Mouse (Mus musculus) granulocyte monocyte progenitor cell, adult 5-6 weeks (primary cell): ENCODE data around the gene Hdac2. TPM values are rescaled to one million over a fixed set of nuclear protein-coding genes. Genes with fewer than 3 reads are reported as not detected.

ENCODE experiments used
- ATAC-seq: replicated peaks from 2 replicates; pipeline ENCODE4 v1.8.0; 2016; ENCODE audit warnings: mild to moderate bottlenecking, moderate TSS enrichment, inconsistent platforms; ENCODE audit not compliant: poor library complexity, severe bottlenecking
- total RNA-seq, 2 experiments: library from RNA; stranded (forward) in 1 of 2; stranded (reverse) in 1 of 2; fragments of 200-712, 200-1000 nt in 1 of 2; fragments of >200 nt in 1 of 2; fragmentation: Nextera tagmentation in 1 of 2; gene quantifications; 2 replicates each; pipeline ENCODE4 v1.2.3; 2014 to 2017

Hdac2 gene
- total RNA-seq (2014; fragmentation: Nextera tagmentation) (117 and 151 TPM in 2 replicates), total RNA-seq (2017) (180 and 182 TPM in 2 replicates)

- ATAC-seq: peak; percentile 82
Measured at GRCm38 (mm10) chr10:36974086-36974675, at the start of gene Hdac2. TSS of gene Hdac2 (plus strand) at chr10:36974544.

DNA sequence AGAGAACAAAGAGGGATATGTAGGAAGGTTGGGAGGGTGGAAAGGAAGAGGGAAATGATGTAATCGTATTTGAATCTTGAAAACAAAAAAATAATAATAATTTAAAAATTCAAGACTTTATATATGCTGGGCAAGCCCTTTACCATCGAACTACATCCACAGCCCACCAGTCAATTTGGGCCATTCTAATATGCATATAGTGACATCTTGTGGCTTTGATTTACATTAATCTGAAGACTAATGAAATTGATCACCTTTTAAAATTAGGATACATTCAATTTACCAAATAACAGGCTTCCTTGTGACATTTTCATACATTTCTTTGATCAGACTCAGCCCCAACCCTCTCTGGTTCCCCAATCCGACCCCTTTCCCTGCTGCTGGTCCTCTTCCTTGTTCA is 46.1 kb upstream of the Hdac2 start:
- ATAC-seq: no peak

- no peak for ATAC-seq
Measured at GRCm38 (mm10) chr10:36935863-36936262, 38.5 kb upstream of the Hdac2 start.

GRCm38 (mm10) chr10:36936271-36936670 is 38.1 kb upstream of the Hdac2 start:
- ATAC-seq: no peak

GRCm38 (mm10) chr10:36951742-36952141 is 22.6 kb upstream of the Hdac2 start:
- ATAC-seq: no peak

DNA sequence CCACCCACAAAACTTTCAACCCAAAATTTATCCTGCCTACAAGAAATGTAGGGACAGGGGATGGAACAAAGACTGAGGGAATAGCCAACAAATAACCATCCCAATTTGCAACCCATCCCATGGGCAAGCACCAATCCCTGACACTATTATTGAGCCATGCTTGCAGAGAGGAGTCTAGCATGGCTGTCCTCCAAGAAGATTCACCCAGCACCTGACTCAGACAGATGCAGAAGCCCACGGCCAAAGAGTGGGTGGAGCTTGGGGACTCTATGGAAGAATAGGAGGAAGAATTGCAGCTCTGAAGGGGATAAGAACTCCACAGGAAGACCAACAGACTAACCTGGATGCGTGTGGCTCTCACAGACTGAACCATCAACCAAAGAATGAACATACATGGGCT is 21.7 kb upstream of the Hdac2 start:
- no peak for ATAC-seq

- no peak for ATAC-seq
Measured at GRCm38 (mm10) chr10:36959563-36960110, 14.7 kb upstream of the Hdac2 start.

- no peak for ATAC-seq
Measured at GRCm38 (mm10) chr10:36964406-36964805, 9.9 kb upstream of the Hdac2 start.

DNA sequence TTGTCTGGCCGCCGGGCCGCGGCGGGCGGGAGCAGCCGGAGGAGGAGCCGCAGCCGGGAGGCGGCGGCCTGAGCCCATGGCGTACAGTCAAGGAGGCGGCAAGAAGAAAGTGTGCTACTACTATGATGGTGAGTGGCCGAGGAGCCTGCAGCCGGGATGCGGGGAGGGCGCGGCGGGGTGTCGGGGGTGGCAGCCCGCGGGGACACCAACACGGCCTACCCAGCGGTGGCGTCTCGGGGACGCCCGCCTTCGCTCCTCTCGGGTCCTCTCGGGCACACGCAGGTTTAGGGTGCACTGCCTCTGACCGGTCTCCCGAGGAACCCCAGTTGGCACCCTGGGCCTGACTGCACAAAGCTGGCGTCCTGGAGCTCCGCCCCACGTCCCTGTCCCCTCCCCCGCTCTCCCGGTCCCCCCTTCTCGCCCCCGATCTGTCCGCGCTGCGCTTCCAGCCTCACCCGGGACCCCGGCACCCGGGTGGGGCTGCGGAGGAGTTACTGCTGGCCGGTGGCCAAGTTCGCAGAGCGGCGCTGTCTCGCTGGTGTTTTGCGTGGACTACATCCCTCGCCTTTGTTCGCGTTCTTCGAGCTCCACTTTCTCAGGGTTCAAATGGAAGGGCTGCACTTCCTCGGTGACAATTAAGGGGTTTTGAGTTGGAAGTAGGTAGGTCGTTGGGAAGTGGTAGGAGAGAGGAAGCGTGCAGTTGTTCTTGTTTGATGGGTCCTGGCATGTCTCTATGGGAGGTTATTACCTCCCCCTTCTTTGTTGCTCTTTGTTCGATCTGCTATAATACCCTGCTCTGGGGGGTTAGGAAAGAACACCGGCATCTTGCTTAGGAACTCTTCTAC is 554 bp downstream of the Hdac2 start:
- peak; percentile 56 for ATAC-seq

GRCm38 (mm10) chr10:36981866-36982265 is 7.5 kb downstream of the Hdac2 start:
- ATAC-seq: no peak

- ATAC-seq: no peak
Measured at GRCm38 (mm10) chr10:36992149-36992548, 17.8 kb downstream of the Hdac2 start.

DNA sequence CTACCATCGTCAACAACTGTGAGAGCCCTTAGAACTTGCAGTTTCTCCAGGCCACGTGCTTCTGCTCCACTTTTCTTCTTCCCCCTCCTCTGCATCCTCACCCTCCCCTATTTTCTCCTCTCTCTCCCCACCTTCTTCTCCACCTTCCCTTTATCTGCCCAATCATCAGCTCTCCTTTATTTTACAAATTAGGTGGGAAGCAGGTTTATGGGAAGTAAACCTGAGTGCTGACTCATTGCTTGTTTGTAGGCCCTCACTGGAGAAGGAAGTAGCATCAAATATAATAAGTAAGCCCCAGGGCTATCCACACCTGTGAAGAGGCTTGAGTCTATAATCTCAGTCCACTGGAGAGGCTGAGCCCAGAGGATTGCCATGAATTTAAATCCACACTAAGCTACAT is 26.5 kb downstream of the Hdac2 start:
- ATAC-seq: no peak

GRCm38 (mm10) chr10:37014274-37015107 is 40.1 kb downstream of the Hdac2 start:
- peak; percentile 94 for ATAC-seq

GRCm38 (mm10) chr10:37015729-37016128 is 41.4 kb downstream of the Hdac2 start:
- no peak for ATAC-seq

DNA sequence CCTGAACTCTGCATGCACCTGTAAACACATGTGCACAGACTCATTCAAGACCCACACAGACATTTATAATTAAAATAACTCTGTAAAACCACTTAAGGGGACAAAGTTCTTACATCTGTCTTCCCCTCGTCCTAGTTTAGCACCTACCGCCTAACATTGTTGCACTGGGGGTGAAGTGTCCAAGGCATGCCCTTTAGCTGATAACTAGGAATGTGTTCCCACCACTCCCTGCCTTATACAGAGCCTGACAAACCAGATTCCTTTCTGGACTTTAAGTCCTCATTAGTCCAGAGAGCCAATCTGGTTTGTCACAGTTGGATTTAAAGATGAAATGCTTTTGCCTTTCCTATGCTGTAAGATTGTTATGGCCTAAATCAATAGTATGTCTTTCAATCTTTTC is 41.9 kb downstream of the Hdac2 start:
- no peak for ATAC-seq

GRCm38 (mm10) chr10:37024301-37024700 is 50.0 kb downstream of the Hdac2 start:
- no peak for ATAC-seq

GRCm38 (mm10) chr10:37028651-37029050 is 54.3 kb downstream of the Hdac2 start:
- no peak for ATAC-seq

- no peak for ATAC-seq
Measured at GRCm38 (mm10) chr10:37035090-37035497, 60.8 kb downstream of the Hdac2 start.

GRCm38 (mm10) chr10:37047661-37048098 is 73.3 kb downstream of the Hdac2 start:
- ATAC-seq: no peak
